Mouse (Mus musculus): ENCODE measurements around the gene Rdh19. TPM values are rescaled to one million over a fixed set of nuclear protein-coding genes. Genes with fewer than 3 reads are reported as not detected.
"Not testable (repeated sequence)": the region's sequence is repeated elsewhere in the genome, so short reads cannot be mapped to it uniquely, and the experiment has no call there.

Rdh19 gene
- total and polyA plus RNA-seq, 3 experiments = not detected

DNA sequence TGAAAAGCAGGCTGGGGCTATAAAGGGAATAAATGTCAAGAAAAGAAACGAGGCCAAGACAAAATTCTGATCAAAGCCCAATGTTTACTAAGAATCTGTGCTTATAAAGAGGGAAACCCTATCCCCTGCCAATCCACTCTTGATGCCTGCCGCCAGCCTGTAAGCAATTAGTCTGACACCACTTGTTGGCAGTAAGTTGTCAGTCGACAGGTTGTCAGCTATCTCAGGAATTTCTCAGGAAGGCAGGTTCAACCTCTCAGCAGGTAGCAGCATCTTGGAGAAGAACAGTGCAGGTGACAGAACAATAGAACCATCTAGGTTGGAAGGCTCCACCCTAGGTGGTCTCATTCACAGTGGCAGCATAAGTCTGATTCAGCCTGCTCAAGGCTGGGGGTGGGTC lies 20.6 kb upstream of the Rdh19 start:
- no peak overlapping the region for H3K4me3 ChIP-seq (ENCODE audit: control insufficient read depth in 1 of 2, insufficient read depth in 1 of 2, low read depth in 2 of 2, low read length in 2 of 2)
- no peak for DNase-seq (ENCODE audit: low read depth, low spot score)
- peaks cover 0 to 1% of the 10 kb centered on the region in 2 experiments; a peak in 2 of 4 replicates for H3K27me3 ChIP-seq (ENCODE audit: control insufficient read depth in 1 of 2, insufficient read depth in 2 of 2, low read length in 2 of 2)
- no peak overlapping the region for H3K9ac ChIP-seq (ENCODE audit: control insufficient read depth, low read depth, low read length, poor library complexity, severe bottlenecking)
- no peaks in the 10 kb centered on the region for H3K79me2 ChIP-seq (ENCODE audit: control insufficient read depth, insufficient read depth, low read length, poor library complexity)
- no peak overlapping the region for H3K27ac ChIP-seq (ENCODE audit: control insufficient read depth, low read depth, low read length)
- H3K9me3 ChIP-seq (replicated peaks; ENCODE audit: insufficient read depth, low read length) = no peaks in the 10 kb centered on the region
- H3K4me1 ChIP-seq (ENCODE audit: control insufficient read depth in 1 of 2, insufficient read depth in 2 of 2, low read length in 2 of 2) = no peaks in the 10 kb centered on the region
- H3K36me3 ChIP-seq (ENCODE audit: control insufficient read depth in 1 of 2, insufficient read depth in 2 of 2, low read length in 2 of 2) = no peaks in the 10 kb centered on the region
- no peak for TF ChIP-seq MYC (IDR thresholded peaks at IDR 0.05; ENCODE audit: low read depth, low read length)
- no peak for TF ChIP-seq UBTF (IDR thresholded peaks at IDR 0.05; ENCODE audit: borderline replicate concordance, insufficient read depth, low read depth, low read length)
- no peak for TF ChIP-seq ZNF384 (IDR thresholded peaks at IDR 0.05; ENCODE audit: low read depth, low read length)

DNA sequence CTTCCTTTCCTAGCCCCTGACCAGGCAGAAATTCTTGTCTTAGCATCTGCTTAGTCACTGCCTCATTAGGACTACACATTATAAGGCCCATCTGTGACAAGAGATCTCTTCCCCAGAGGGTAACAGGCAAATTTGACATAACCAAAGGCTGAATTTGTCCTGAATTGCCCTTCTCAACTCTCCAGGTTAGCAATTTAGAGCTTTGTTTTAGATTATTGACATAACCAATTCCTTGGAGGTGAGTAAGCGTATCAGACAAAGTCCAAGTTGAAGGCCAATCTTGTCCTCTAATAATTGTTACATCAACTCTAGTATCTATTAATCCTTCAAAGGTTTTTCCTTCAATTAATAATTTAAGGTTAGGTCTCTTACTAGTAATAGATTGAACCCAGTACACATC lies 15.5 kb upstream of the Rdh19 start:
- H3K4me3 ChIP-seq (ENCODE audit: control insufficient read depth in 1 of 2, insufficient read depth in 1 of 2, low read depth in 2 of 2, low read length in 2 of 2); H3K36me3 ChIP-seq (ENCODE audit: control insufficient read depth in 1 of 2, insufficient read depth in 2 of 2, low read length in 2 of 2); H3K4me1 ChIP-seq (ENCODE audit: control insufficient read depth in 1 of 2, insufficient read depth in 2 of 2, low read length in 2 of 2); H3K9me3 ChIP-seq (replicated peaks; ENCODE audit: insufficient read depth, low read length); H3K27me3 ChIP-seq (ENCODE audit: control insufficient read depth in 1 of 2, insufficient read depth in 2 of 2, low read length in 2 of 2); H3K27ac ChIP-seq (ENCODE audit: control insufficient read depth, low read depth, low read length); DNase-seq (ENCODE audit: low read depth, low spot score); H3K9ac ChIP-seq (ENCODE audit: control insufficient read depth, low read depth, low read length, poor library complexity, severe bottlenecking); H3K79me2 ChIP-seq (ENCODE audit: control insufficient read depth, insufficient read depth, low read length, poor library complexity): not testable (repeated sequence)

- peaks cover 0 to 2% of the 10 kb centered on the region in 2 experiments; a peak in 2 of 4 replicates for H3K27me3 ChIP-seq (ENCODE audit: control insufficient read depth in 1 of 2, insufficient read depth in 2 of 2, low read length in 2 of 2)
- no peaks in the 10 kb centered on the region for H3K79me2 ChIP-seq (ENCODE audit: control insufficient read depth, insufficient read depth, low read length, poor library complexity)
- no peak overlapping the region for H3K9ac ChIP-seq (ENCODE audit: control insufficient read depth, low read depth, low read length, poor library complexity, severe bottlenecking)
- H3K9me3 ChIP-seq (replicated peaks; ENCODE audit: insufficient read depth, low read length) = no peaks in the 10 kb centered on the region
- TF ChIP-seq ZKSCAN1 (IDR thresholded peaks at IDR 0.05; ENCODE audit: low read depth, low read length) = no peak
- no peak for TF ChIP-seq GABPA (IDR thresholded peaks at IDR 0.05; ENCODE audit: low read depth, low read length)
- TF ChIP-seq ZMIZ1 (IDR thresholded peaks at IDR 0.05; ENCODE audit: low read depth, low read length) = no peak
- TF ChIP-seq ETS1 (IDR thresholded peaks at IDR 0.05; ENCODE audit: low read depth, low read length) = no peak
- no peak for TF ChIP-seq E2F4 (IDR thresholded peaks at IDR 0.05; ENCODE audit: borderline replicate concordance, low read depth, low read length)
- no peak for TF ChIP-seq KAT2A (conservative IDR thresholded peaks at IDR 0.05; ENCODE audit: low read depth, low read length)
- no peak for TF ChIP-seq ELF1 (IDR thresholded peaks at IDR 0.05; ENCODE audit: low read depth, low read length)
- no peak for TF ChIP-seq TCF12 (IDR thresholded peaks at IDR 0.05; ENCODE audit: low read depth, low read length)
- TF ChIP-seq CTCF (IDR thresholded peaks at IDR 0.05 in 2 of 3, conservative IDR thresholded peaks at IDR 0.05 in 1 of 3; ENCODE audit: control insufficient read depth in 1 of 3, insufficient read depth in 1 of 3, low read depth in 2 of 3, low read length in 3 of 3, poor library complexity in 1 of 3, severe bottlenecking in 1 of 3) = no peak
- no peak for TF ChIP-seq POLR2AphosphoS5 (IDR thresholded peaks at IDR 0.05; ENCODE audit: borderline replicate concordance, low read depth, low read length)
- no peak for TF ChIP-seq GATA1 (IDR thresholded peaks at IDR 0.05; ENCODE audit: low read depth, low read length)
- no peak for TF ChIP-seq SIN3A (IDR thresholded peaks at IDR 0.05; ENCODE audit: low read length)
- TF ChIP-seq MYB (IDR thresholded peaks at IDR 0.05; ENCODE audit: low read depth, low read length) = no peak
- no peak for TF ChIP-seq SMC3 (IDR thresholded peaks at IDR 0.05; ENCODE audit: low read depth, low read length)
- H3K27ac ChIP-seq (ENCODE audit: control insufficient read depth, low read depth, low read length) = no peak overlapping the region
- no peaks in the 10 kb centered on the region for H3K36me3 ChIP-seq (ENCODE audit: control insufficient read depth in 1 of 2, insufficient read depth in 2 of 2, low read length in 2 of 2)
- DNase-seq (ENCODE audit: low read depth, low spot score) = no peak
- H3K4me1 ChIP-seq (ENCODE audit: control insufficient read depth in 1 of 2, insufficient read depth in 2 of 2, low read length in 2 of 2) = no peaks in the 10 kb centered on the region
- no peak overlapping the region for H3K4me3 ChIP-seq (ENCODE audit: control insufficient read depth in 1 of 2, insufficient read depth in 1 of 2, low read depth in 2 of 2, low read length in 2 of 2)
Observed at GRCm38 (mm10) chr10:127835292-127835691, 14.4 kb upstream of the Rdh19 start.

GRCm38 (mm10) chr10:127837793-127838192 lies 11.9 kb upstream of the Rdh19 start:
- not testable (repeated sequence) for H3K27me3 ChIP-seq (ENCODE audit: control insufficient read depth in 1 of 2, insufficient read depth in 2 of 2, low read length in 2 of 2); H3K9ac ChIP-seq (ENCODE audit: control insufficient read depth, low read depth, low read length, poor library complexity, severe bottlenecking); H3K4me1 ChIP-seq (ENCODE audit: control insufficient read depth in 1 of 2, insufficient read depth in 2 of 2, low read length in 2 of 2); H3K36me3 ChIP-seq (ENCODE audit: control insufficient read depth in 1 of 2, insufficient read depth in 2 of 2, low read length in 2 of 2); H3K27ac ChIP-seq (ENCODE audit: control insufficient read depth, low read depth, low read length); H3K79me2 ChIP-seq (ENCODE audit: control insufficient read depth, insufficient read depth, low read length, poor library complexity); H3K4me3 ChIP-seq (ENCODE audit: control insufficient read depth in 1 of 2, insufficient read depth in 1 of 2, low read depth in 2 of 2, low read length in 2 of 2); H3K9me3 ChIP-seq (replicated peaks; ENCODE audit: insufficient read depth, low read length); DNase-seq (ENCODE audit: low read depth, low spot score)

Data from MEL (cell line).